Mouse (Mus musculus) heart, adult 18-20 months (tissue): ENCODE data around the gene Cxcl15. TPM values are rescaled to one million over a fixed set of nuclear protein-coding genes. Genes with fewer than 3 reads are reported as not detected.
A peak's percentile ranks its signal among the peaks of the same experiment; 100 is the strongest.
"Not testable (repeated sequence)": the region's sequence is repeated elsewhere in the genome, so short reads cannot be mapped to it uniquely, and the experiment has no call there.

Experiments
- DNase-seq, 2 experiments: peaks; one replicate each; pipeline ENCODE4 v3.0.0; 2021 to 2022; ENCODE audit warnings: mixed read lengths in 1 of 2
- microRNA-seq, 2 experiments: library from miRNA; unstranded; fragments of <30 nt; microRNA quantifications; one replicate each; pipeline ENCODE4 v1.2.0; 2022
- total RNA-seq, 2 experiments: library from RNA; stranded (reverse); gene quantifications; 2 replicates each; pipeline ENCODE4 v1.2.3; 2021

The Cxcl15 gene
- total RNA-seq, 2 experiments from 2014 or later: 0.18 TPM; not detected in 1

DNA sequence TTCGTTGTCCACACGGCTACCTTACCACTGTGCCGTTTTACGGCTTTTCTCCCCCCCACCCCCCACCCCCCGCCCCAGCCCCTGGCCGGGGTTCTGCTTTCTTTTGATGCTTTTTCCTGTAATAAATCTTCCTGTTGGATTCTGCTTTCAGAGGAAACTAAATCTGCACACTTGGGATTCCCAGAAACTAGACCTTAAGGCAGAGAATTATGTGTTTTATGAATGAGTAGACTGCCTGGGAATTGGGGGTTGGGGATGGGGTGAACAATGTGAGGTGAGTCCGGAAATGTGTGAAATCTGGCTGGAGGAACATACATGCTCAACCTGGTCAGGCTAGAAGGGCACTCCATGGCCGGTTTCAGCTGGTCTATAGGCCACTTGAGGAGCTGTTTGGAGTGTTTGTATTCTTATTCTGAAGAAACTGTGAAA lies 4.2 kb upstream of the Cxcl15 start:
- DNase-seq: no peak

DNA sequence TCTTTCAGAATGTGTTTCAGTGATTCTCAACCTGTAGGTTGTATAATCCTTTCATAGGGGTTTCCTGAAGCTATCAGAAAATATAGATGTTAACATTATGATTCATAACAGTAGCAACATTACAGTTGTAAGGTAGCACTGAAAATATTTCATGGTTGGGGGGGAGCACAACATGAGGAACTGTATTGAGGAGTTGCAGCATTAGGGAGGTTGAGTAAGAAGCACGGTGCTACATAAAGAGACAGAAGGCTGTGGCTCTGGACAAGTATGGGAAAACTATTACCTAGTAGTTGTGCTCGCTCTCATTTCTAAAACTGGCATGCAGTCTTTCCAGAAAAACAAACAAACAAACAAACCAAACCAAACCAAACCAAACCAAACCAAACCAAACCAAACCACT lies 1.1 kb downstream of the Cxcl15 start:
- not testable (repeated sequence) for DNase-seq

DNA sequence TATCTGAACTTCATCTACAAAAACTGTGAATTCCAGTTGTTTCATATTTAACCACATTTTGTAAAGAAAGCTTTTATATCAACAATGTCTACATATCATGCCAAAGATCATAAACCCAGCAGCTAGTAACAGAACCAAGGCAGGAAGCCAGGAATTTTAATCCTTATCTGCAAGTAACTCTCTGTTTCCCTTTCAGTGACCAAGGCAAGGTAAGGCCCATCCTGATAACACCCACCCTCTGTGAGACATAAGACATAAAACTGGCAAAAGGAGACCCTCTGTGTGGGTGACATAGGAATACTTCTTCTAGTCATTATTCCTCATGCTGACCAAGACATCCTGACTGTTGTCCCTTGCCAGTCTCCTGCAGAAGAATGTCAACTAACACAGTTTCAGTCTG lies 10.2 kb downstream of the Cxcl15 start:
- DNase-seq: no peak

DNA sequence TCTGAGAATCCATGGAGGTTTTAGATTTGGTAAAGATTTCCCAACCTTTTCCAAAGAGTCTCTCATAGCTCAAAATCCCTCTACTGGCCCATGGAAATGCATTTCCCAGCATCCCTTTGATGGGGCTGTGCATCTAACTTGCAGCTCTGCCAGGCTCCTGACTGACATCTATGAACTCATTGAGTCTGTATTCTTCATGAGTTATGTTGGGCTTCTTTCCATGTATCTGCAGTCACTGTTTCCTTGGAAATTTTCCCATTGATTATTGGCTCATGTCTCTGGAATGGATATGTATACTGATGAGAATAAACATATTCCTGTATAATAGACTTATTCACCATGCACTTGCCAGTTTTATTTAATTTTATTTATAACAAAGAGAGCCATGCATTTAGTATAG lies 11.7 kb downstream of the Cxcl15 start:
- DNase-seq: no peak

DNA sequence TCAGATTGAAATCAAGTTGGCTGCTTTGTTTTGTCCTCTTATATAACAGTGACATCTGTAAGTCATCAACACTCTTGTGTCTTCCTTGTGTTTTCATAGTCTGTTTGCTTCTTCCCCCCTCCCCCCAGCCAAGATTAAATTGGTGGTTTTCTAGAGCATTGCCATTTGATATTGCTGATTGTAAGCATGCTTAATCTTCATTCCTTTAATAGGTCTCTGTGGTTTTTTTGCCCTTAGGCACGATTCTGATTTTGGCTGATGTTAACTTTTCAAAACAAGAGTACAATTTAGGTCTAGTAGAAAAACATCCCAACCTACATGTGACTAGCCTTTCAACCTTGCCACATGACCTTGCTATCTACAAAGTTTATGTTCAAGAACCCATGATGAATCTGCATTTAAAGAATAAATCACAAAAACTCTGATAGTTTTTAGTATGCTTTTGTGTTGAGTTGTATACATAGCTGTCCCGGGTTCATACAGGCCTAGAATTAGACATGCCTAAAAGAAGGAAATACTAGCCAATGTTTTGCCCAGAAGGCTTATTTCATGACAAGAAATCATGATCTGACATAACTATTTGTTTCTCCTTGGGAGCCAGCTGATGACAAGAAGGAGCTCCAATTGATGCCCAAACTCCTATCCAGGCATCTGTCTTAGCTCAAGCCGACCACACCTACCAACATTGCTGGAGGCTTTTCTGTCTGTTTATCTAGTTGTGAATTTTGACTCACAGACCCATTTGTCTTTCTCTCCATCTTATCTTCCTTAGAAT lies 13.0 kb downstream of the Cxcl15 start:
- DNase-seq: no peak

DNA sequence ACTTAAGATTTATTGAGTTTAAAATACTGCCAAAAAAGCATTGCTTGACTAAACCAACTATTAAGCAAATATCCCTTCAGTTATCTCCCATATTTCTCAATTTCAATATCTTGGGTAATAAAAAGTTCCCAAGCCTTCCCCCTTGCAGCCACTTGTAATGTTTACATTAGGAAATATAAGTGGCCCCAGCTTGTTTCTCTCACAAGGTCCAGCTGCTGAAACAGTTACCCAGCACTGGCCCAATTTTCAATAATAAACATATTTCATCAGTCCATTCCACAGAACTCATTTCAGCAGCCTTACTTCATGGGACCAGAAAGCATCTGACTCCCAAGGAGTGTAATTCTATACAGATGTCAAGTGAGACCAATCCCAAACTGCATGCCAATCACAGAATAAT lies 25.4 kb downstream of the Cxcl15 start:
- no peak for DNase-seq

DNA sequence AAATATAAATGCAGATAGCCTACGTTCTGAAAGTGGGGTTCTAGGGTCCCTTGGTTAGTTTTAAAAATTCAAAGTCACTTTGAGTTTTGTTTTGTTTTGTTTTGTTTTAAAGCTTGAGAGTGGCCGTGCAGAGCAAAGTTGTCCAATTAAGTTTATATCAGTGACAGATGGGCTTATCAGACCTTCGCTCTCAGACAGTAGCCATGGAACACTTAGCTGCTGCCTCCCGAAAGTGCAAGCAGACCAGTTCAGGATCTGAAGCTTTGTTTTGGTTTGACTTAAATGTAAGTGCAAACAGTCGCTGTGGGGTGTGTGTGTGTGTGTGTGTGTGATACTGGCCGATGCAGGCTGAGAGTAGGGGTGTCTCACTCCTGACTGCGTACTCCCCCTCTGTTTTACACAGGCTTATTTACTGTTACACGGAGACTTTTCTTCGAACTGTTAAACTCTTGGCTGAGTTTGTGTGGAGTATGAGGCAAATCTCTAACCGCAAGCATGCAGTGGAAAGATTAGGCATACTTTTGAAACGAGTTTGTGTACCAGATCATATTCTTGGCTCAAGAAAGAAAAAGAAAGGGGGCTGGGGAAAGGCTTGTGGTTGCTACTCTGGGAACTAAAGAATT lies 37.9 kb downstream of the Cxcl15 start:
- DNase-seq: peak; percentile 31 to 44

DNA sequence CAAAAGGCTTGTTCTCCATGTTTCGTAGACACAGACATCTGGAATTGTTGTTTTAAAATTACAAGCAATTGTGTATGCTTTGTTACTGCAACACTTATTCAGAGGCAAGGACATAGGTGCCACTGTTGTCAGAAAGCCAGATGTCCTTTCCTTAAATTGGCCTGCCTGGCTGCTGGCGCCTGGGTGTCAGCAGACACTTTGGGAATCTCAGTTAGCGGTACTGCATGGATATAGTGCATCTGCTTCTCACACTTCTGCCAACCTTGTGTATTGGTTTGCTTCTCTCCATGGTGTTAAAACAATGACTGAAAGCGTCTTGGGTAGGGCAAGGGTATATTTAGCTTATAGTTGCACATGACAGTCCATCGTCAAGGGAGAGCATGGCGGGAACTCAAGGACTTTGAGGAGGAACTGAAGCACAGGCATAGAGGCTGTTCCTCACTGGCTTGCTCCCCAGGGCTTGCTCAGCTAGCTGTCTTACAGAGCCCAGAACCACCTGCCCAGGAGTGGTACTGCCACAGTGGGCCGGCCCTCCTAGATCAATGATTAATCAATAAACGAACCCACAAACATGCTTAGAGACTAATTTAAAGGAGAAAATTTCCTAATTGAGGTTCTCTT lies 38.5 kb downstream of the Cxcl15 start:
- peak; percentile 25 to 41 for DNase-seq

DNA sequence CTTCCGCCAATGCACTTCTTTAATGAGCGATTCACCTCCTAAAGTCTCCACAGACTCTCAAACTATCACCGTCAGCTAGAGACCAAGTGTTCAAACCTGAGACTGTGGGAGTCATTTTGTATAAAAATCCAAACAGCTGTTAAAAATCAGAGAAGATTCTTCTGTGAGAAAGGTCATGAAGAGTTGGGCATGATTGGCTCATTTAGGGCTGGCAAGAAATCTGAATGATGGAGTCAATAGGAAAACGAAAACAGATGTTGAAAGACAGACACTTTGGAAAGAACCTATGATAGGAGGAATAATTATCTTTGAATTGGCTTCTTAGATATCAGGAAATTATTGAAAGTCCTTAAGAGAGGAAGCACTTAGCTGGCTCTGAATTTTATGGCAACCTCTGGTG lies 40.1 kb downstream of the Cxcl15 start:
- no peak for DNase-seq

DNA sequence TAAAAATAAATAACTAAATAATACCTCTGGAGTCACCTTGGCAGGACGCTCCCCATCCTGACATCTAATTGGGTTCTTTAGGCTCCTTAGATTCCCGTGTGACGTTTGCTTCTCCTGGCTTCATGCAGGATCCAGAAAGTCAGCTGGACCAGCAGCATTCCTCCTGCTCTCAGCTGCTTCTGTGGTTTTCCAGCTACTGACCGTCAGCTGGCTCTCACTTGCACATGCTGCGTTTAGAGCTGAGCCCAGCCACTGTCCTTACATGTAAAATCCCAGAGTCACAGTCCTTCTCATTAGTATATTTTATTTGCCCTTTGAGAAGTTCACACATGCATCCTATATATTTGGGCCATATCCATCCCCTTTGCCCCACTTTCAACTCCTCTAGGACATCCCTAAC lies 44.2 kb downstream of the Cxcl15 start:
- peak; percentile 42 to 50 for DNase-seq

DNA sequence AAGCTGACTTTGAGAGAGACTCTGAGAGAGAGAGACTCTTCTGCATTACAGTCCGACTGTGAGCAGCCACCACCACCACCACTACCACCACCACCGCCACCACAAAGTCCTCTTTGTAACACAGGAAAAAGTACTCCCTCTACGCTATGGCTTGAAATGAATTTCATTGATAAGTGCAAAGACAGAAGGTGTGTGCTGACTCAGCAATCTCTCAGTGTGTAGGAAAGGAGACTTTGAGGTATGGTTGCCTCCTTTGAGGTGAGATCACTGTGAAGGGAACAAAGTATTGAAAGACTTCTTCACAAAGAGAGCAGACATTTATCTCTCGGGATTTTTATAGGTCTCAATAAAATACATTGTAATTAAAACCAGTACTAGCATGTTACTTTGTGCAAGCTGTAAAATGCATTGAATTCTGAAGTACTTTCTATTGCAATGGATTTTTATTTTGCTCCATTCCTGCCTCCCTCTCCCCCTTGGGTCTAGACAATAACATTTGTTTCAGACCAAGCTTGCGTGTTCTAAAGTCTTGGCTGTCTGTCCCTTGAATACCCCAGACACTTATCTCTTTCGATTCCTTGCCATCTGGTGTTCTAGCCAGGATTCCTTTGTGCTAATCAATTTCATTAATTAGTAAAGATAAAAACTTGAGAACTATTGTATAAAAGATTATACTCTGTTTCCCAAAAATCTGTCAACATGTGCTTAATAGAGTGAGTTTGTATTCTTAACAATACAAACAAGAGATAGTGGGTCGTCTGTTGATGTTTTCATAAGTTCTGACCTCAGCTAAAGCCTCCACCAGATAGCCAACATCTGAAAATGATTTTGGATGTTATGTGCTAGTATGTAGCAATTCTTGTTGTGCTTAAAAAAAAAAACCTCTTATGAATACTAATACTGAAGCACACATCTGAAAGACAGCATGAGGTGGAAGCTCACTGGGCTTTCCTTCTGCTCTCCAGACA lies 46.9 kb downstream of the Cxcl15 start:
- peak; percentile 23 to 64 for DNase-seq

DNA sequence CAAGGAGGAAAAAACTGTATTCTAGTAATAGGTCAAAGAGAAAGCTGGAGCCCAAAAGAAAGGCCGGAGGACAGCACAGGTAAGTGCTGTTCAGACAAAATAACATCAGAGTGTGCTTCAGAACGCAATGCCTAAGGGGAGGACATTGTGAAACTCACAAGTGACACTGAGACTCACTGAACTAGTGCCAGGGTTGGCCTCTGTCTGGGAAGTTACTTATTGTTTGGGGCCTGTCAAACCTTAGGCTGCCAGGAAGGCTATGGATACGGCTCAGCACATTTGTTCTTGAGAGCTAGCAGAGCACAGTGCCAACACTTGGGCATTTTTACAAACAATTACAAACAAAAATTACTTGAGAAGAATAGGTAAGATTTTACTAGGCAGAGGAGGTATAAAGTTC lies 49.6 kb downstream of the Cxcl15 start:
- no peak for DNase-seq

DNA sequence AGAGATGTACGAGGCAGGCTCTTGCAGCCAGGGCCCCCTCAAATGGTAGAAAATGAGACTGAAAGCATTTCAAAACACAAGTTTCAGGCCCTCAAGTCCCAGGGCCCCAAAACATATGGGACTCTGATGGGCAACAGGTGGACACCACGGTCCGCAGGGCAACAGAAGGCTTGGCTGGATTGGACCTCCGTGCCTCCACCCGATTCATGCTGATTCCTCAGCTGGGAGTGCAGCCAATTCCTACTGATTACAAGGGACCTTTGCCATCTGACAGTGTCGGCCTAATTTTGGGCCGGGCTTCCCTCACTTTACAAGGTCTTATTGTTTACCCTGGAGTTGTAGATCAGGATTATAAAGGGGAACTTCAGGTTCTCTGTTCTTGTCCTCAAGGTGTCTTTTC lies 55.8 kb downstream of the Cxcl15 start:
- not testable (repeated sequence) for DNase-seq

DNA sequence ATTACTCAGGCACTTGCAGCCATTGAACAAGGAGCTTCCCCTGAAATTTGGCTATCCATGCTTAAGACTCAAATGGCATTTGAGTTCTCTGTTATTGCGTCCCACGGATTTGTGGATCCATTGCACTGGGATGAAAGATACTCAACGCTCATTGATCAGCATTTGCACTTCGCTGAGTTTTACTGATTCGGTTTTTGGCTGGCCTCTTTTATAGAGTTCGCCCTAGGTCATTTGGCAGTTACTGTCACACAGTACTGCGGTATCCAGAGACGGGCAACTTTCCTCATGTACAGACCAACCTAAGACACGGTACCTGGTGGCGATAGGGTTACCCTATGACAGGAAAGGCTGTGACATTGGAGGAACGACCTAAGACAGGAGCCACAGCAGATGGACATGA lies 57.1 kb downstream of the Cxcl15 start:
- DNase-seq: not testable (repeated sequence)

Small RNA genes lying within 50 kb of the gene (microRNA-seq; reads per million reads assigned to microRNA genes)
- gene Gm24322: 0 reads per million in 2 experiments

Other genes starting within 250 kb of the Cxcl15 start
- gene 5830473C10Rik, start 233.4 kb upstream of the Cxcl15 start, total RNA-seq: not detected
- gene Rassf6, start 153.9 kb upstream of the Cxcl15 start, total RNA-seq: under 1 TPM in 1 of 2 experiments, not detected in 1; 0.87 TPM
- under 1 TPM in 1 of 2 experiments, not detected in 1; 0.54 TPM for gene Cxcl5, start 35.2 kb upstream of the Cxcl15 start, total RNA-seq
- 10 to 100 TPM; 10.7 to 12.5 TPM for gene Ppbp, start 26.0 kb upstream of the Cxcl15 start, total RNA-seq
- gene Pf4, start 22.1 kb upstream of the Cxcl15 start, total RNA-seq: 10 to 100 TPM; 27.1 to 44.1 TPM
- not detected for gene Cxcl3, start 8.4 kb upstream of the Cxcl15 start, total RNA-seq
- gene Cxcl1, start 96.7 kb downstream of the Cxcl15 start, total RNA-seq: under 1 TPM; 0.27 to 0.54 TPM
- not detected for gene Cxcl2, start 109.3 kb downstream of the Cxcl15 start, total RNA-seq
- 10 to 100 TPM in 1 of 2 experiments, 1 to 10 TPM in 1; 8.3 to 11.1 TPM for gene Mthfd2l, start 136.6 kb downstream of the Cxcl15 start, total RNA-seq
- gene Epgn, start 232.9 kb downstream of the Cxcl15 start, total RNA-seq: under 1 TPM; 0.26 to 0.62 TPM